In genomic region chr5:91148054-91148453, GRCm38 (mm10) we compare ENCODE assay signal across 31 mouse cellular contexts. TPM values are rescaled to one million over a fixed set of nuclear protein-coding genes. Genes with fewer than 3 reads are reported as not detected.
DNase-seq lines count a peak whose midpoint lies in the region; ATAC-seq lines count a peak whose summit lies in the region.
"Had no signal": no experiment of that assay in that cellular context is flagged by ENCODE, and none has a peak within 500 bp of the region (broad histone marks: within the 10 kb centered on the region; RNA-seq: fewer than 3 reads in every experiment).

No protein-coding gene starts in this region.

- H3K27ac ChIP-seq in midbrain, embryonic 10.5 days (replicated peaks): no peak overlapping the region
- H3K27ac ChIP-seq: forebrain, embryonic 10.5 days; hindbrain, embryonic 12.5 days; layer of hippocampus, adult 2 months; limb, embryonic 12.5 days; macrophage; midbrain, embryonic 13.5 days had no signal

- no peaks in the 10 kb centered on the region for H3K27me3 ChIP-seq in midbrain, embryonic 10.5 days (ENCODE audit: low read depth, poor library complexity, severe bottlenecking)
- H3K27me3 ChIP-seq: heart, embryonic 12.5 days; hindbrain, embryonic 12.5 days; limb, embryonic 12.5 days; midbrain, embryonic 13.5 days had no signal

- DNase-seq in adrenal gland, postnatal 14 days: peak; percentile 6
- DNase-seq in adrenal gland, postnatal 25 days: no peak
- DNase-seq in kidney, postnatal 10 days: peak; percentile 11
- no peak for DNase-seq in kidney, postnatal 4 days
- DNase-seq in CD4-positive helper T cell, adult 2 months (ENCODE audit: low read depth, low spot score): peak; percentile 14
- no peak for DNase-seq in midbrain, embryonic 10.5 days (ENCODE audit: low spot score)
- DNase-seq: cerebellum, adult 11-12 months; cerebellum, postnatal 10 days; gastrocnemius, postnatal 36 days; kidney, adult 18-20 months; kidney, postnatal 14 days; layer of hippocampus, postnatal 36 days; liver, postnatal 0 days; right cerebral cortex, postnatal 25 days; thymus, postnatal 25 days had no signal

- no peaks in the 10 kb centered on the region for H3K36me3 ChIP-seq in midbrain, embryonic 10.5 days
- H3K36me3 ChIP-seq: forebrain, embryonic 10.5 days; heart, embryonic 12.5 days; hindbrain, embryonic 12.5 days; limb, embryonic 12.5 days; midbrain, embryonic 13.5 days had no signal

- no peaks in the 10 kb centered on the region for H3K4me1 ChIP-seq in midbrain, embryonic 10.5 days
- H3K4me1 ChIP-seq: forebrain, embryonic 10.5 days; heart, embryonic 12.5 days; hindbrain, embryonic 12.5 days; limb, embryonic 12.5 days; midbrain, embryonic 13.5 days had no signal

- WGBS in midbrain, embryonic 10.5 days: 91% methylated on average over 2 of the region's 2 CpGs

- no peak overlapping the region for H3K4me3 ChIP-seq in midbrain, embryonic 10.5 days
- H3K4me3 ChIP-seq: forebrain, embryonic 10.5 days; heart, embryonic 12.5 days; hindbrain, embryonic 12.5 days; layer of hippocampus, adult 2 months; limb, embryonic 12.5 days; midbrain, embryonic 13.5 days had no signal

- H3K9me3 ChIP-seq in midbrain, embryonic 10.5 days (replicated peaks): peaks cover 5% of the 10 kb centered on the region

- peak; percentile 43 for ATAC-seq in inflammation-experienced regulatory T-cells, adult 6 months
- ATAC-seq in activated CD4-positive, CD25-positive, alpha-beta regulatory T cell, adult 4 months: no peak
- ATAC-seq: forebrain, embryonic 16.5 days; liver, postnatal 0 days; midbrain, embryonic 13.5 days had no signal

RNA-seq across cellular contexts. Expression of gene Areg, which starts 8.7 kb away (rescaled TPM):
- not detected in 2 replicates for total RNA-seq in adrenal gland, postnatal 14 days (2021)
- total RNA-seq in adrenal gland, postnatal 25 days (2021): not detected in 2 replicates
- polyA plus RNA-seq in inflammation-experienced regulatory T-cells, adult 6 months (2017; shearing (Covaris generic)): 1 to 10 TPM; 1.6 to 3.6 (median 2.0) TPM
- 0.11 TPM in 1 of 2 replicates, not detected in the other for polyA plus RNA-seq in midbrain, embryonic 10.5 days (2016; fragmentation: Nextera tagmentation; extraction: Ambion mirVana)
- polyA plus RNA-seq in activated CD4-positive, CD25-positive, alpha-beta regulatory T cell, adult 4 months (2017; shearing (Covaris generic)): 1 to 10 TPM; 1.8 to 2.3 TPM
- total RNA-seq: adrenal gland, adult 18-20 months; gastrocnemius, postnatal 36 days; heart, postnatal 10 days; layer of hippocampus, postnatal 36 days; left cerebral cortex, postnatal 14 days had no signal
- polyA plus RNA-seq: embryonic facial prominence, embryonic 11.5 days; forebrain, embryonic 10.5 days; forebrain, embryonic 16.5 days; hindbrain, embryonic 12.5 days; liver, embryonic 11.5 days; liver, postnatal 0 days; macrophage; midbrain, embryonic 13.5 days; spleen, adult 2 months had no signal

Comparison
In these comparisons a context has a peak if more than half of its experiments do, and no peak if none do; other contexts are left out.
1. DNase-seq: peak in adrenal gland, postnatal 14 days (single experiment), kidney, postnatal 10 days (single experiment) and CD4-positive helper T cell, adult 2 months (single experiment); none in adrenal gland, postnatal 25 days (single experiment), kidney, postnatal 4 days (0 of 2) and midbrain, embryonic 10.5 days (single experiment).